Mouse (Mus musculus) embryonic facial prominence, embryonic 10.5 days (tissue): ENCODE results near the gene Cntn3. TPM values are rescaled to one million over a fixed set of nuclear protein-coding genes. Genes with fewer than 3 reads are reported as not detected.
A peak's percentile ranks its signal among the peaks of the same experiment; 100 is the strongest.

ENCODE experiments used
- DNase-seq: peaks from one replicate; pipeline ENCODE4 v3.0.0-alpha.2; 2017; ENCODE audit warnings: low spot score
- H3K27ac ChIP-seq: fragments of 300-500 bp; sonication (generic); replicated peaks from 2 replicates; pipeline ENCODE4 v1.5.1; 2016; ENCODE audit warnings: mild to moderate bottlenecking
- H3K27me3 ChIP-seq: fragments of 300-500 bp; sonication (generic); replicated peaks from 2 replicates; pipeline ENCODE4 v1.6.1; 2016; ENCODE audit warnings: low read depth, mild to moderate bottlenecking; ENCODE audit not compliant: poor library complexity, severe bottlenecking
- H3K36me3 ChIP-seq: fragments of 300-500 bp; sonication (generic); replicated peaks from 2 replicates; pipeline ENCODE4 v1.6.1; 2016; ENCODE audit warnings: mild to moderate bottlenecking, moderate library complexity
- H3K4me1 ChIP-seq: fragments of 300-500 bp; sonication (generic); 2 replicates; pipeline ENCODE4 v1.6.1; 2016
- H3K4me3 ChIP-seq: fragments of 300-500 bp; sonication (generic); 2 replicates; pipeline ENCODE4 v1.5.1; 2016; ENCODE audit warnings: mild to moderate bottlenecking, moderate library complexity
- H3K9me3 ChIP-seq: fragments of 300-500 bp; sonication (generic); 2 replicates; pipeline ENCODE4 v1.6.1; 2016; ENCODE audit warnings: mild to moderate bottlenecking
- WGBS: fragments of 180-500 bp; shearing (Covaris S2); methylation state at CpG from one replicate; pipeline ENCODE4 v1.1.7; 2016; 5-methylcytosine and 5-hydroxymethylcytosine counted together
- polyA plus RNA-seq: library from polyadenylated mRNA; unstranded; fragments of >200 nt; fragmentation: Nextera tagmentation; extraction: Ambion mirVana; gene quantifications from 2 replicates; pipeline ENCODE4 v1.2.1, GENCODE M21; 2016

Gene Cntn3
- polyA plus RNA-seq, 1 experiment from 2014 or later: 0.32 TPM

- Histone ChIP-seq H3K9me3 (no peaks in the 10 kb centered on the region), H3K4me1 (no peaks in the 10 kb centered on the region), H3K27me3 (no peaks in the 10 kb centered on the region), H3K36me3 (no peaks in the 10 kb centered on the region), H3K27ac (no peak overlapping the region), H3K4me3 (no peak overlapping the region)
- no peak for DNase-seq
- WGBS: 91% methylated on average over 4 of the region's 4 CpGs
Measured at GRCm38 (mm10) chr6:102555814-102556437, 17.0 kb downstream of the Cntn3 start.

GRCm38 (mm10) chr6:102555067-102555657, 17.7 kb downstream of the Cntn3 start:
- DNase-seq: no peak
- no peaks in the 10 kb centered on the region for H3K9me3 ChIP-seq
- no peak overlapping the region for H3K27ac ChIP-seq
- 87% methylated on average over 3 of the region's 3 CpGs for WGBS
- no peaks in the 10 kb centered on the region for H3K27me3 ChIP-seq
- no peak overlapping the region for H3K4me3 ChIP-seq
- H3K4me1 ChIP-seq: no peaks in the 10 kb centered on the region
- no peaks in the 10 kb centered on the region for H3K36me3 ChIP-seq

- Histone ChIP-seq H3K4me1 (no peaks in the 10 kb centered on the region), H3K27me3 (no peaks in the 10 kb centered on the region), H3K27ac (no peak overlapping the region), H3K4me3 (no peak overlapping the region), H3K36me3 (no peaks in the 10 kb centered on the region), H3K9me3 (no peaks in the 10 kb centered on the region)
- DNase-seq: no peak
- WGBS: 87% methylated on average over 7 of the region's 7 CpGs
Measured at GRCm38 (mm10) chr6:102541633-102542412, 31.1 kb downstream of the Cntn3 start.

- Histone ChIP-seq H3K36me3 (no peaks in the 10 kb centered on the region), H3K27ac (no peak overlapping the region), H3K9me3 (no peaks in the 10 kb centered on the region), H3K4me3 (no peak overlapping the region), H3K4me1 (no peaks in the 10 kb centered on the region), H3K27me3 (no peaks in the 10 kb centered on the region)
- WGBS: 83% methylated on average over 4 of the region's 4 CpGs
- DNase-seq: no peak
Measured at GRCm38 (mm10) chr6:102535599-102535998, 37.3 kb downstream of the Cntn3 start.

GRCm38 (mm10) chr6:102523037-102523436, 49.9 kb downstream of the Cntn3 start:
- H3K27me3 ChIP-seq: no peaks in the 10 kb centered on the region
- no peaks in the 10 kb centered on the region for H3K4me1 ChIP-seq
- 83% methylated on average over 2 of the region's 2 CpGs for WGBS
- H3K36me3 ChIP-seq: no peaks in the 10 kb centered on the region
- H3K4me3 ChIP-seq: no peak overlapping the region
- H3K9me3 ChIP-seq: no peaks in the 10 kb centered on the region
- no peak for DNase-seq
- no peak overlapping the region for H3K27ac ChIP-seq

- Histone ChIP-seq H3K4me1 (no peaks in the 10 kb centered on the region), H3K9me3 (no peaks in the 10 kb centered on the region), H3K4me3 (no peak overlapping the region), H3K27ac (no peak overlapping the region), H3K27me3 (no peaks in the 10 kb centered on the region), H3K36me3 (no peaks in the 10 kb centered on the region)
- 71% methylated on average over 2 of the region's 2 CpGs for WGBS
- no peak for DNase-seq
Measured at GRCm38 (mm10) chr6:102520977-102521376, 51.9 kb downstream of the Cntn3 start.

GRCm38 (mm10) chr6:102515231-102515630, 57.7 kb downstream of the Cntn3 start:
- WGBS: 80% methylated on average over 2 of the region's 2 CpGs
- no peak for DNase-seq
- no peaks in the 10 kb centered on the region for H3K4me1 ChIP-seq
- H3K27ac ChIP-seq: no peak overlapping the region
- H3K4me3 ChIP-seq: no peak overlapping the region
- no peaks in the 10 kb centered on the region for H3K36me3 ChIP-seq
- H3K9me3 ChIP-seq: no peaks in the 10 kb centered on the region
- no peaks in the 10 kb centered on the region for H3K27me3 ChIP-seq

GRCm38 (mm10) chr6:102512085-102512484, 60.8 kb downstream of the Cntn3 start:
- no peak overlapping the region for H3K27ac ChIP-seq
- no peaks in the 10 kb centered on the region for H3K4me1 ChIP-seq
- H3K36me3 ChIP-seq: no peaks in the 10 kb centered on the region
- DNase-seq: peak; percentile 8
- H3K27me3 ChIP-seq: no peaks in the 10 kb centered on the region
- H3K9me3 ChIP-seq: no peaks in the 10 kb centered on the region
- no peak overlapping the region for H3K4me3 ChIP-seq
- 35% methylated on average over 1 of the region's 1 CpGs for WGBS

- H3K4me3 ChIP-seq: no peak overlapping the region
- H3K27me3 ChIP-seq: no peaks in the 10 kb centered on the region
- no peaks in the 10 kb centered on the region for H3K9me3 ChIP-seq
- H3K27ac ChIP-seq: no peak overlapping the region
- DNase-seq: no peak
- H3K4me1 ChIP-seq: no peaks in the 10 kb centered on the region
- no peaks in the 10 kb centered on the region for H3K36me3 ChIP-seq
Measured at GRCm38 (mm10) chr6:102485509-102485908, 87.4 kb downstream of the Cntn3 start.

GRCm38 (mm10) chr6:102478320-102479080, 94.4 kb downstream of the Cntn3 start:
- H3K4me1 ChIP-seq: no peaks in the 10 kb centered on the region
- H3K27ac ChIP-seq: no peak overlapping the region
- no peaks in the 10 kb centered on the region for H3K36me3 ChIP-seq
- no peaks in the 10 kb centered on the region for H3K27me3 ChIP-seq
- DNase-seq: no peak
- no peaks in the 10 kb centered on the region for H3K9me3 ChIP-seq
- H3K4me3 ChIP-seq: no peak overlapping the region
- WGBS: 80% methylated on average over 8 of the region's 8 CpGs

- Histone ChIP-seq H3K36me3 (no peaks in the 10 kb centered on the region), H3K27ac (no peak overlapping the region), H3K4me1 (no peaks in the 10 kb centered on the region), H3K4me3 (no peak overlapping the region), H3K9me3 (no peaks in the 10 kb centered on the region), H3K27me3 (no peaks in the 10 kb centered on the region)
- DNase-seq: no peak
- 86% methylated on average over 4 of the region's 4 CpGs for WGBS
Measured at GRCm38 (mm10) chr6:102438353-102438752, 134.5 kb downstream of the Cntn3 start.

- 91% methylated on average over 1 of the region's 1 CpGs for WGBS
- H3K4me3 ChIP-seq: no peak overlapping the region
- H3K4me1 ChIP-seq: no peaks in the 10 kb centered on the region
- H3K9me3 ChIP-seq: no peaks in the 10 kb centered on the region
- no peak overlapping the region for H3K27ac ChIP-seq
- no peaks in the 10 kb centered on the region for H3K27me3 ChIP-seq
- no peaks in the 10 kb centered on the region for H3K36me3 ChIP-seq
- no peak for DNase-seq
Measured at GRCm38 (mm10) chr6:102427549-102427948, 145.4 kb downstream of the Cntn3 start.
